Mouse (Mus musculus): Measurements from ENCODE around the gene Mov10l1. TPM values are rescaled to one million over a fixed set of nuclear protein-coding genes. Genes with fewer than 3 reads are reported as not detected.

The Mov10l1 gene
- polyA plus RNA-seq, 2 experiments: not detected

- DNase-seq (ENCODE audit: low read depth in 3 of 3, low spot score in 3 of 3) (no peak), ATAC-seq (ENCODE audit: insufficient read depth) (no peak)
- Histone ChIP-seq H3K4me1 (replicated peaks; ENCODE audit: control insufficient read depth in 2 of 2, insufficient read depth in 2 of 2, low read length in 1 of 2) (peaks cover 0 to 3% of the 10 kb centered on the region in 2 experiments; a peak in 1 of 4 replicates), H3K4me2 (ENCODE audit: low read depth) (no peak overlapping the region), H3K4me3 (ENCODE audit: insufficient read depth in 1 of 2, low read depth in 2 of 2, low read length in 2 of 2) (no peak overlapping the region), H3K9me3 (ENCODE audit: control insufficient read depth, low read length) (no peaks in the 10 kb centered on the region), H3K36me3 (replicated peaks; ENCODE audit: control insufficient read depth, insufficient read depth, low read depth) (no peaks in the 10 kb centered on the region), H3K9ac (replicated peaks) (no peak overlapping the region), H3K27me3 (ENCODE audit: control insufficient read depth, insufficient read depth, low read length) (peaks cover 23% of the 10 kb centered on the region), H3K27ac (no peak overlapping the region)
- WGBS (ENCODE audit: insufficient replicate concordance): 71% methylated on average over 24 of the region's 24 CpGs
- no peak for TF ChIP-seq EP300 (IDR thresholded peaks at IDR 0.05; ENCODE audit: low read depth)
- no peak for TF ChIP-seq CTCF (IDR thresholded peaks at IDR 0.05; ENCODE audit: low read depth)
Measured at GRCm38 (mm10) chr15:89070606-89071005, 87.9 kb downstream of the Mov10l1 start.

GRCm38 (mm10) chr15:89073993-89074603, 91.4 kb downstream of the Mov10l1 start:
- Histone ChIP-seq H3K9me3 (ENCODE audit: control insufficient read depth, low read length) (no peaks in the 10 kb centered on the region), H3K4me2 (ENCODE audit: low read depth) (no peak overlapping the region), H3K4me3 (ENCODE audit: insufficient read depth in 1 of 2, low read depth in 2 of 2, low read length in 2 of 2) (no peak overlapping the region), H3K27ac (no peak overlapping the region), H3K36me3 (replicated peaks; ENCODE audit: control insufficient read depth, insufficient read depth, low read depth) (no peaks in the 10 kb centered on the region), H3K27me3 (ENCODE audit: control insufficient read depth, insufficient read depth, low read length) (no peaks in the 10 kb centered on the region), H3K4me1 (replicated peaks; ENCODE audit: control insufficient read depth in 2 of 2, insufficient read depth in 2 of 2, low read length in 1 of 2) (peaks cover 11 to 16% of the 10 kb centered on the region in 2 experiments), H3K9ac (replicated peaks) (no peak overlapping the region)
- 41% methylated on average over 10 of the region's 10 CpGs for WGBS (ENCODE audit: insufficient replicate concordance)
- DNase-seq (ENCODE audit: low read depth in 3 of 3, low spot score in 3 of 3) (no peak), ATAC-seq (ENCODE audit: insufficient read depth) (no peak)
- TF ChIP-seq CTCF (IDR thresholded peaks at IDR 0.05; ENCODE audit: low read depth): no peak
- TF ChIP-seq EP300 (IDR thresholded peaks at IDR 0.05; ENCODE audit: low read depth): no peak

DNA sequence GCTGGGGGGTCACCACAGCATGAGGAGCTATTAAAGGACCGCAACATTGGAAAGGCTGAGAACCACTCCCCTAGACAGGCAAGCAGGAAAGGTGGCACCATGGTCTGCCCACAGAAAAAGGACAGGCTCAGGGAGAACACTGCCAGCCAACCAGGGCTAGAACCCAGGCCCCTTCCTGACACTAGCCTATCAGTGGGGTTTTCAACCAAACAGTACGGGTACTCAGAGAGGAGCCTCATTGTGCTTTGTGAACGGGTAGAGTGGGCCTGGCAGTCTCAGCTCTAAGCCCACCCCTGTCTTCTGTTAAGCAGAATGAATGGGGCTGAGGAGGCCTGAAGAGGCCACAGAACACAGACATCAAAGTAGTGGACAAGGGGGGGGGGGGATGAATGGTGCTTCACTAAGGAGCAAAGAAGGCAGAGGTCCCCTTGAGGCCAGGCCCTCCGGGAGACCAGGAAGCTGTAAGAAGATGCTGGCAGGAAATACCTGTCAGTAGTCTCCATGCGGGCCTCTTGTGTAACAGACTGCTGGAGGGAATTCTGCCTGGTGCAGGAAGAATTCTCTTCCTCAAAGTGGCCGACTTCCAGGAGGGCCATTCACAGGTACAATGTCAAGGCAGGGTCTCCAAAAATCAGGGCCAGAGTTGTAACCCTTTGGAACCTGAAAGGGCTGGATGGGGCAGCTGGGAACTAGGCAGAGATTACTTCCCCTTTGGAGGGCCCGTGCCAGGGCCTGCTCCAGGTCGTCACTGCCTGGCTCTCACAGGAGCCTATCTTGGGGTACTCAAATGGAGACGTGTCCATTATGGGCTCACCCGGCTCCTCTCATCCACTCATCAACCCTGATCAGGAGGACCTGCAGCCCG, 92.1 kb downstream of the Mov10l1 start, which contains the start of gene Trabd:
Trabd (plus strand) TSS at position 512 of the 865 bp plus-strand sequence.
- Histone ChIP-seq H3K36me3 (replicated peaks; ENCODE audit: control insufficient read depth, insufficient read depth, low read depth) (no peaks in the 10 kb centered on the region), H3K9ac (replicated peaks) (peak within 1 kb of the TSS; percentile 75), H3K4me2 (ENCODE audit: low read depth) (peak within 1 kb of the TSS; percentile 84), H3K4me3 (ENCODE audit: insufficient read depth in 1 of 2, low read depth in 2 of 2, low read length in 2 of 2) (peak within 1 kb of the TSS; percentile 68 to 82), H3K4me1 (replicated peaks; ENCODE audit: control insufficient read depth in 2 of 2, insufficient read depth in 2 of 2, low read length in 1 of 2) (peaks cover 11 to 16% of the 10 kb centered on the region in 2 experiments), H3K27ac (peak within 1 kb of the TSS; percentile 24; the same call in 1 of the 2 replicates), H3K9me3 (ENCODE audit: control insufficient read depth, low read length) (no peaks in the 10 kb centered on the region), H3K27me3 (ENCODE audit: control insufficient read depth, insufficient read depth, low read length) (no peaks in the 10 kb centered on the region)
- ATAC-seq (ENCODE audit: insufficient read depth) (no peak), DNase-seq (ENCODE audit: low read depth in 3 of 3, low spot score in 3 of 3) (no peak)
- WGBS (ENCODE audit: insufficient replicate concordance): 36% methylated on average over 11 of the region's 11 CpGs
- TF ChIP-seq CTCF (IDR thresholded peaks at IDR 0.05; ENCODE audit: low read depth) (no peak), EP300 (IDR thresholded peaks at IDR 0.05; ENCODE audit: low read depth) (no peak)

DNA sequence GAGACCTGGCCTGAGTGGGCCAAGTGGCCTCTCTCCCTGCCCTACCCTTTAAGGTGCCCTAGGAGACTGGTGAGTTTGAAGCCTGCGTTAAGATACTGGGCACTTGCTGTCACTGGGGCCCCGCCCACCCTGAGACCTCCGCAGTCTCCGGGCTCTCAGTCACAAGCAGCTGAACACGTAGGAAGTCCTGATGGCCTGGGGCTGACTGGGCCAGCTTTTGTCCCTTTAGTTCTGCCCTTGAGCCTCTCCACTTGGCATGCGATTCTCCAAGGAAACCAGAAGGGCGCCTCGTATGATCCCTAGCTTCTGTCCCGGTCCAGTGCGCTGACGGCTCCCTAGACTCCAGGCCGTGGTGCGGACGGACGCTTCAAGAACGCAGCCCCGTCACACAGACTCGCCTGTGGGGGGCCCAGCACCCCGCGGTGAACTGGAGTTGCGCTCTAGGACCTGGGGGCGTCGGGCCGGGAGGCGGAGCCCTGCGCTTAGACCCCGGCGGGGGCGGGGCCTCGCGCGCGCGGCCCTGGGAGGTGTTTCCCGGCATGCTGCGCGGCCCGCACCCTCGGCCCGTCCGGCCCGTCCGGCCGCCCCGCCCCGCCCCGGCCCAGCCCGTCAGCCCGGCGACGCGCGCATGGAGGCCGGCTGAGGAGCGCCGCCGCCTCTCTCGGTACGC, 92.9 kb downstream of the Mov10l1 start:
- Histone ChIP-seq H3K9ac (replicated peaks) (peak overlapping the region; percentile 75), H3K27ac (peak overlapping the region; percentile 24; the same call in 1 of the 2 replicates), H3K4me2 (ENCODE audit: low read depth) (peak overlapping the region; percentile 84), H3K27me3 (ENCODE audit: control insufficient read depth, insufficient read depth, low read length) (no peaks in the 10 kb centered on the region), H3K36me3 (replicated peaks; ENCODE audit: control insufficient read depth, insufficient read depth, low read depth) (no peaks in the 10 kb centered on the region), H3K4me3 (ENCODE audit: insufficient read depth in 1 of 2, low read depth in 2 of 2, low read length in 2 of 2) (peak overlapping the region; percentile 68 to 82), H3K4me1 (replicated peaks; ENCODE audit: control insufficient read depth in 2 of 2, insufficient read depth in 2 of 2, low read length in 1 of 2) (peaks cover 11 to 16% of the 10 kb centered on the region in 2 experiments), H3K9me3 (ENCODE audit: control insufficient read depth, low read length) (no peaks in the 10 kb centered on the region)
- ATAC-seq (ENCODE audit: insufficient read depth) (peak; percentile 88), DNase-seq (ENCODE audit: low read depth in 3 of 3, low spot score in 3 of 3) (peak; percentile 62 to 64 (median 63))
- WGBS (ENCODE audit: insufficient replicate concordance): under 1% methylated on average over 49 of the region's 59 CpGs
- TF ChIP-seq EP300 (IDR thresholded peaks at IDR 0.05; ENCODE audit: low read depth) (no peak), CTCF (IDR thresholded peaks at IDR 0.05; ENCODE audit: low read depth) (no peak)
